Mouse (Mus musculus) embryonic stem cell, embryonic (primary cell): Measurements from ENCODE around the gene Dop1b.

Experiments used
- CTCF ChIA-PET, 4 experiments: fragments of 300-600 bp in 2 of 4; fragments of 350-600 bp in 2 of 4; sonication (Branson Sonifier 250); formaldehyde crosslinking; loops; one replicate each; lab custom pipeline; 2022; ENCODE audit warnings: inconsistent platforms in 2 of 4; lab: Charles Lee
- POLR2A ChIA-PET, 4 experiments: fragments of 300-600 bp in 2 of 4; fragments of 350-600 bp in 2 of 4; sonication (Branson Sonifier 250); formaldehyde crosslinking; loops; one replicate each; lab custom pipeline; 2022; ENCODE audit warnings: antibody characterized with exemption in 4 of 4, inconsistent platforms in 1 of 4; lab: Charles Lee

Gene Dop1b

DNA sequence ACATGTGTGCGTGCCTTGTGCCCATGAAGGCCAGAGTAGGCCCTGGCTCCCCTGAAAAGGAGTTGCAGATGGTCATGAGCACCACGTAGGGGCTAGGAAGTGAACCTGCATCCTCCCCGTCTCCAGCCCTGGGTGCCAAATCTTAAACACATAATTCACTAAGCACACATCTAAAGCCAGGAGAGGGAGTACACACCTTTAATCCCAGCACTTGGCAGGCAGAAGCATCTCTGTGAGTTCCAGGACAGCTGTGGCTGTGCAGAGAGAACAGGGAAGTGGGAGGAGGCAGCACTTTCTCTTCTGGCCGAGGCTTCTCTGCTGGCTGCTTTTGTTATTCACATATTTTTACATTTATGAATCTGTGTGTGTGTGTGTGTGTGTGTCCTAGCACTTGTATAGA lies 52.9 kb downstream of the Dop1b start:
- CTCF ChIA-PET: interaction anchor here in 1 of 4 experiments (0.9 kb wide), 1 partner anchor 17 kb away, joined by 4 read pairs; no protein-coding TSS in a partner anchor
- POLR2A ChIA-PET: interaction anchor here in 1 of 4 experiments (0.9 kb wide), 1 partner anchor 21 kb away, joined by 3 read pairs; no protein-coding TSS in a partner anchor

DNA sequence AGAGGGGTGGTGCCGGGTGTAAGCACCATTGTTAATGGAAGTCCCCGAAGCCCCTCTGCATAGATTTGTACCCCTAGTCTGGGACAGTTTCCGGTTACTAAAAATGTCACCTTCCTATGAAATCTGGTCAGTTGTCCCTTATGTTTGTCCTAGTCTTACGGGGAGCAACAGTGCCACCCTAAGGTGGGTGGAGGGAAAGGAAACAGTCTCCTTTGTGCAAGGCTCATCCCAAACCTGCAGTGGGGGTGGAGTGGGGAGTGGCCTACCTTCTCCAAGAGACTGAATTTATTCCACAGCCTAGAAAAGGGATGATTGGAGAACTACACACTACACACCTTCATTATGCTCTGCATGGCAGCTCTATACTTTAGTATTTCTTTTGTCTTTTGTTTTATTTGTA lies 55.3 kb downstream of the Dop1b start:
- POLR2A ChIA-PET: interaction anchor here in 2 of 4 experiments (0.6 kb wide), 2 partner anchors 35 to 117 kb away, joined by 4 read pairs; partner anchors contain the start of gene Chaf1b (in 1 of the 2)
- CTCF ChIA-PET: interaction anchor here in 1 of 4 experiments (0.6 kb wide), 1 partner anchor 56 kb away, joined by 3 read pairs; the partner anchor contains the start of gene Dop1b

DNA sequence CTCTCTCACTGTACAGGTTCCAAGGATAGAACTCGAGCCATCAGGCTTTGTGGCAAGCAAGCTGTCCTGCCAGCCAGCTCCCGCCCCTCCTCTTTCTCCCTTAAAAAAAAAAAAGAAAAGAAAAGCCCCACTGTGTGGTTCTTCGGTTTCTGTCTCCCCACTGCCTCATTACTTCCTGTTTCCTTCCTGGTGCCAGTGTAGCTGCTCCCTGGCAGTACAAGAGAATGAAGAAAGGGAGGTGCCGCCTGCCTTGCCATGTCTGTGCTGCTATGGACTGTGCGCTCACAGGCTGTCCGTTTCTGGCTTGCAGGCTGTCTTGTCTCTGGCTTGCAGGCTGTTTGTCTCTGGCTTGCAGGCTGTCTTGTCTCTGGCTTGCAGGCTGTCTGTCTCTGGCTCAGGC lies 55.8 kb downstream of the Dop1b start:
- ChIA-PET POLR2A (interaction anchor here in 2 of 4 experiments (0.6 to 1.3 kb wide), 3 partner anchors 18 to 116 kb away, joined by 3 to 4 read pairs (median 4); partner anchors contain the start of gene Chaf1b (in 1 of the 2)), CTCF (interaction anchor here in 1 of 4 experiments (0.6 kb wide), 1 partner anchor 56 kb away, joined by 3 read pairs; the partner anchor contains the start of gene Dop1b)

DNA sequence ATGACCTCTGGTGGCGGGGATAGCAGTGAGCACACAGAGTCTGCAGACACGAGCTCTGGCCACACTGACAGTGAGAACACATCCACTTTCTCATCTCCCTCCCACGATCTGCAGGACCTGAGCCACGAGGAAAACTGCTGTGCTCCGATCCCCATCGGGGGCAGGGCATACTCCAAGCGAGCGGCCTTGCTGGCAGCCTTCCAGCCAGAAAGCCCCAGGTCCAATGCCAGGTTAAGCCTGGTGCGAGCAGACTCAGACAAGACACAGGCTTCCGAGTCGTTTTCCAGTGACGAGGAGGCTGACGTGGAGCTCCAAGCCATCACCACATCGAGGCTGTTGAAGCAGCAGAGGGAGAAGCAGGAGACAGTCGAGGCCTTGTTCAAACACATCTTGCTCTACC lies 57.9 kb downstream of the Dop1b start:
- ChIA-PET CTCF (interaction anchor here (0.5 to 2.9 kb wide), 16 partner anchors 14 to 1020 kb away, joined by 3 to 26 read pairs (median 4); no protein-coding TSS in a partner anchor), POLR2A (interaction anchor here (0.6 to 1.5 kb wide), 15 partner anchors 10 to 166 kb away, joined by 3 to 4 read pairs (median 3); partner anchors contain the start of genes Morc3 (in 2 of the 4), Chaf1b (in 1 of the 4) and Setd4 (in 1 of the 4))

DNA sequence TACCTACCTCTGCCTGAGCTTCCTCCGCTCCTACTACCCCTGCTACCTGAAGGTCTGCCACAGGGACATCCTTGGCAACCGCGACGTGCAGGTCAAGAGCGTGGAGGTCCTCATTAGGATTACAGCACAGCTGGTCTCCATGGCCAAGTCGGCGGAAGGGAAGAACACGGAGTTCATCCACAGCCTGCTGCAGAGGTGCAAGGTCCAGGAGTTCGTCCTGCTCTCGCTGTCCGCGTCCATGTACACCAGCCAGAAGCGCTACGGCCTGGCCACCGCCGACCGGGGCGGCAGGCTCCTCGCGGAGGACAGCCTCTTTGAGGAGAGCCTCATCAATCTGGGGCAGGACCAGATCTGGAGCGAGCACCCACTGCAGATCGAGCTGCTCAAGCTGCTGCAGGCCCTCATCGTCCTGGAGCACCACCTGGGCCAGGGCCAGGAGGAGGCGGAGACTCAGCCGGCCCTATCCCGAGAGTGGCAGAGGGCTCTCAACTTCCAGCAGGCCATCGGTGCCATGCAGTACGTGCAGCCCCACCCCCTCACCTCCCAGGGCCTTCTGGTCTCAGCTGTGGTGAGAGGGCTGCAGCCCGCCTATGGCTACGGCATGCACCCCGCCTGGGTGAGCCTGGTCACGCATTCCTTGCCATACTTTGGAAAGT lies 58.7 kb downstream of the Dop1b start:
- ChIA-PET CTCF (interaction anchor here in 3 of 4 experiments (0.7 to 2.9 kb wide), 14 partner anchors 10 to 247 kb away, joined by 3 to 26 read pairs (median 4); no protein-coding TSS in a partner anchor), POLR2A (interaction anchor here (0.6 to 1.5 kb wide), 14 partner anchors 10 to 242 kb away, joined by 3 to 4 read pairs (median 3); partner anchors contain the start of genes Morc3 (in 2 of the 4) and Setd4 (in 1 of the 4))

DNA sequence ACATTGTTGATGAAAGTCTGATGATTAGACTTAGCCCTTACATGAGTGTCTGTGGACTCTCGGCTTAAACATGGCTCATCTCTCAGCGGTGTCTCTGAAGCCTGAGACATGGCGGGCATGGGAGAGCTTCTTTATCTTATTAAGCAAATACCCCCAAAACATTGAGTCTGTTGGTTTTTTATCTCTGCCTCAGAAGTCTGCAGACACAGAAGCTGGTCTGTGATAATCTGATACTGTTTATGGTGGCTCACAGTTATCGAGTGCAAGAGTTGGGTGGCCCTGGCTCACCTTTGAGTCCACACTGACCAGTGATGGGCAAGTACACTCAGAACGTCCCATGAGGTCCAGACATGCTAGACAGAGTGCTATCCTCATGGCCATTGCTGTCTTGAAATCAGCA lies 63.0 kb downstream of the Dop1b start:
- CTCF ChIA-PET: interaction anchor here (0.6 to 3.7 kb wide), 6 partner anchors 11 to 88 kb away, joined by 3 to 27 read pairs (median 10); partner anchors contain the start of gene Dop1b (in 1 of the 4)
- POLR2A ChIA-PET: interaction anchor here in 2 of 4 experiments (0.6 to 4.2 kb wide), 14 partner anchors 9 to 122 kb away, joined by 3 to 26 read pairs (median 3); no protein-coding TSS in a partner anchor

DNA sequence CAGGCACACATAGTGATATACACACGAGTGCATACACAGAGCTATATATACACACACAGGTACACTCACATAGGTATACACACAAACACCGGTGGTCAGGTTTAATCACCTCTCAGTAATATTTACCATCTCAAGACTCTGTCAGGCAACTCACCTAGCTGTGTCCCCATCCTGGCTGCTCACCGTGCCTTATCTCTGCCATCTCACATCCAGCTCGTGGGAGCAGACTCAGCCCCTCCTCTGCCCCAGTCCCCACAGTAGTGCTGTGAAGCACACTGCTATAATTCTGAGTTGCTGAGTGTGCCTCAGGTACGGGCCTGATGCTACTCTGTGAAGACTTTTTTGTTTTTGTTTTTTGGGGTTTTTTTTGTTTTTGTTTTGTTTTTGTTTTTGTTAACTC lies 64.8 kb downstream of the Dop1b start:
- ChIA-PET POLR2A (interaction anchor here in 1 of 4 experiments (1.0 to 4.2 kb wide), 3 partner anchors 9 to 90 kb away, joined by 3 to 26 read pairs (median 4); no protein-coding TSS in a partner anchor), CTCF (interaction anchor here in 3 of 4 experiments (0.6 to 3.7 kb wide), 4 partner anchors 9 to 90 kb away, joined by 3 to 27 read pairs (median 8); partner anchors contain the start of gene Dop1b (in 1 of the 3))

DNA sequence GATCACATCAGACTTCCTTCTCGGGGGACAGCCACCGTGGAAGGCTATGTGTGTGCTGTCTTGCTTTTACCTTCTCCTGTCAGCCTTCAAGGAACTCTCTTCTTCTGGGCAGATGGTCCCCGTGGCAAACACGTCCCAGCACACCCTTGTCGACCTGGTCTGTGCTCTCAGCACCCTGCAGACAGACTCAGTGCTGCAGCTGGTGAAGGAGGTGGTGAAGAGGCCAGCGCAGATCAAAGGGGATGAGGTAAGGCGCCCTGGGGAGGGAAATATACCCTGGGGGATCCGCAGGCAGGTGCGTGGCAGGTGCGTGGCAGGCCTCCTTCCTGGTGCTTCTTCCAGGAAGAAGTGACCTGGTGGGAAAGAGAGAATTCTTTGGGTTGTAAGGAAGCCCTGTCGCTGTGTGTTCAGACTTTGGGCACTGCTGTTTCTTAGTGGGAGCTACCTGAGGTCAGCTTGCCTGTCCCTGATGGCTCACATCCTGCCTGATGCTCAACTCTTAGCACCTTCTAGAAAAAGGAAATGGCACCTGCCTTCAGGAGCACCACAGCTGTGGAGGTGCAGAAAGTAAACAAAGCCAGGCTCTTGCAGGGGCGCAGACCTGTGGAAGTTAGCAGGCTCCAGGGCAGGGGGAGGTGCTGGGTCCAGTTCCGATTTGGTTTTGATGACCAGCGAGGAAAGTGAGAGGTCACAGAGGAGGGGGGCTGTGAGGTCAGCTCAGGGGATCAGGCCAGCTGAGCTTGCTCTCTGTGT lies 65.7 kb downstream of the Dop1b start:
- POLR2A ChIA-PET: interaction anchor here in 2 of 4 experiments (0.6 to 1.1 kb wide), 2 partner anchors 9 to 64 kb away, joined by 3 to 15 read pairs; no protein-coding TSS in a partner anchor
- CTCF ChIA-PET: interaction anchor here in 1 of 4 experiments (0.5 kb wide), 1 partner anchor 67 kb away, joined by 3 read pairs; no protein-coding TSS in a partner anchor

DNA sequence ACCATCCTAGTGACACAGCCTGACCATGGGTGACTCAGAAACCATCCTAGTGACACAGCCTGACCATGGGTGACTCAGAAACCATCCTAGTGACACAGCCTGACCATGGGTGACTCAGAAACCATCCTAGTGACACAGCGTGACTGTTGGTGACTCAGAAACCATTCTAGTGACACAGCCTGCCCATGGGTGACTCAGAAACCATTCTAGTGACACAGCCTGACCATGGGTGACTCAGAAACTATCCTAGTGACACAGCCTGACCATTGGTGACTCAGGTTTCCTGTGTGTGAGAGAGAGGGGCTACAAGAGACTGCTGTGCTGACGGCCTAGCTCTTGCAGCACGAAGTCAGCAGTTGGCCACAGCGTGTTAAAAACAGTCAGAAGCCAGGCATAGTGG lies 66.7 kb downstream of the Dop1b start:
- CTCF ChIA-PET: interaction anchor here in 1 of 4 experiments (0.6 kb wide), 1 partner anchor 137 kb away, joined by 8 read pairs; no protein-coding TSS in a partner anchor
- POLR2A ChIA-PET: interaction anchor here in 1 of 4 experiments (0.8 to 1.9 kb wide), 3 partner anchors 10 to 72 kb away, joined by 3 to 6 read pairs (median 3); no protein-coding TSS in a partner anchor

DNA sequence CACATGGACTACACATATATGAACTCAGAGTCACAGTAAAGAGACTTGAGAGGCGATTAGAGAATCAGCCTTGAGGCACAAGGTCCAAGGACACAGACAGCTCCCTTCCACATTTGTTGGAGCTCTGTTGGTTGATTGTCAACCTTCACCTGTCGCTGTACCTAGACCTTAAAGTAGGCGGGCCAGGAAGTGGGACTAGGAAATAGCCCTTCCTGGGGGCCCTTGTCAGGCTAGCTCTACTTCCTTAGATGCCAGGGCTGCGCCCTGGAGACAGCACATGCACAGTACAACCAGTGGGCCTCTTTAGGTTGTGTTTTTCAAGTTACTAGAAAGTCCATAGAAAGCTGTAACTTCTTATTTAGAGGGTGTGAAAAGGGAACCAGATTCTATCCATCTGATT lies 67.8 kb downstream of the Dop1b start:
- ChIA-PET POLR2A (interaction anchor here in 2 of 4 experiments (0.6 to 2.3 kb wide), 7 partner anchors 16 to 136 kb away, joined by 3 to 6 read pairs (median 3); no protein-coding TSS in a partner anchor), CTCF (interaction anchor here (0.7 to 1.1 kb wide), 6 partner anchors 69 to 432 kb away, joined by 3 to 4 read pairs (median 3); no protein-coding TSS in a partner anchor)

DNA sequence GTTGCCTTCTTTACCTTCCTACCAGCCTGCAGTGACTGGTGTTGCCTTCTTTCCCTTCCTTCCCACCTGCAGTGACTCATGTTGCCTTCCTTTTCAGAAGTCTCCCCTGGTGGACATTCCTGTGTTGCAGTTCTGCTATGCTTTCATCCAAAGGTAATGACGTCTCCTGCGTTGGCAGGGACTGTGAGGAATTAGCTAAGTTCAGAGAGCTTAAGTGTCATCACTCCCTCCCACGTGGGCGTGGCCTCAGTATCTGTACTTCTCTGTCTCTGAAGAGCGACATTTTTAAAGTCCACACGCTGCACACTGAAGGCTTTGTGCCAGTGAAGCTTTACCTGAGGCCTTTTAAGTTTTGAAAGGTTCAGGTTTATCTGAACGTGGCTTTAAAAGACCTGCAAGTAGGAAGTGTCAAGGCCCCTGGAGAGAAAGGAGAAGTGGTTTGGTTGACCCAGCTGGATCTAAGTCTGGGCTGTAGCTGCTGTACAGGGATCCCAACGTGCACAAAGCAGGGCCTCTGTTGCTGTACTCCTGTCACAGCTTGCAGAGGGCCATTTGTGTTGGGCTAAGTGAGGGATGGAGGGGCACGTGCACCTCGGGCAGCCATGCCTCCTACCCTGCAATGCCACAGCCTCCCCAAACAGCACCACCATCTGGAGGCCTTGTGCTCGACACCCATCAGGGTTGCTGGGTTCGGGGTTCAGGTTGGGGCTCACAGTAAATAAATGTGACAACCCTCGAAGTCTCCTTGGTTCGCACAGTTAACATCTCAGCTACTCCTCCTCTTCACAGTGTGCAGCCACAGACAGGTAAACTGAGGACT lies 69.2 kb downstream of the Dop1b start:
- ChIA-PET POLR2A (interaction anchor here in 2 of 4 experiments (1.0 to 2.3 kb wide), 9 partner anchors 11 to 99 kb away, joined by 3 to 10 read pairs (median 4); partner anchors contain the start of gene Morc3 (in 1 of the 2)), CTCF (interaction anchor here (0.6 to 1.8 kb wide), 11 partner anchors 10 to 840 kb away, joined by 3 to 11 read pairs (median 4); no protein-coding TSS in a partner anchor)

DNA sequence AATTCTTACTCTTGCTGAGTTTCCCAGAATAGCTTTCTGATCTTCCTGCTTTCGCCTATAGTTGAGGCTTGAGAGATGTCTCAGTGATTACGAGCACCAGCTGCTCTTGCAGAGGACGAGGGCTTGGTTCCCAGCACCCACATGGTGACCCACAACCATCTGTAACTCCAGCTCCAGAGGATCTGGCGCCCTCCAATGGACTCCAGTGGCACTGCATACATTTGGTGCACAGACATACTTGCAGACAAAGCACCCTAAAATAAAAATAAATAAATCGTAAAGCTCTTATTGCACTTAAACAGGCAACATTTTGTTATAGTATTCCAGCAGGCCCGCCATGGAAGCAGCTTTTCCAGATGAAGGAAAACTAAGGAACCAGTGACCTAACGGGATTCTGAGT lies 72.5 kb downstream of the Dop1b start:
- POLR2A ChIA-PET: interaction anchor here in 3 of 4 experiments (1.0 to 5.7 kb wide), 10 partner anchors 9 to 102 kb away, joined by 3 to 58 read pairs (median 7); no protein-coding TSS in a partner anchor
- CTCF ChIA-PET: interaction anchor here (0.6 to 9.0 kb wide), 13 partner anchors 10 to 292 kb away, joined by 3 to 142 read pairs (median 3); partner anchors contain the start of gene Cbr3 (in 2 of the 4)

DNA sequence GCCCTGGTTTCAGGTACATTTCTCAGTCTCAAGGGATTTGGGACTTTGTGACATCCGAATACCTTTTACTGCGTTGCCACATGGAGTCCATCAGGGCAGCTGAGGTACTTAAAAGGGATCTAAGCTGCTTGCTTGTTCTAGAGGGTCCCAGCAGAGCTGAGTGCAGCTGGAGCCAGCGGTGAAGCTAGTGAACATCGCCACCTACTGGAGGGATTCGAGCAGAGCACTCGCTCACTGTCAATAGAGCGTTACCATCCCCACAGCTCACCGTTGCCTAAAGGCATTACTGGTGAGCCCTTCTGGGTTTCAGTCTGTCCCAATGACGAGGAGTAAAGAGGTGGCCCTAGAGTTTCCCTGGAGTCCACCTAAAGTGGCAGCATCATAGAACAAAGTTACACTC lies 74.1 kb downstream of the Dop1b start:
- POLR2A ChIA-PET: interaction anchor here (0.6 to 5.7 kb wide), 45 partner anchors 9 to 312 kb away, joined by 3 to 58 read pairs (median 4); partner anchors contain the start of genes Morc3 (in 3 of the 4), Cbr3 (in 1 of the 4), Chaf1b (in 1 of the 4) and Dop1b (in 1 of the 4)
- CTCF ChIA-PET: interaction anchor here (0.5 to 9.0 kb wide), 65 partner anchors 9 to 617 kb away, joined by 3 to 142 read pairs (median 4); partner anchors contain the start of genes Cbr3 (in 3 of the 4), Chaf1b (in 2 of the 4), Dop1b (in 2 of the 4) and Morc3 (in 1 of the 4)

DNA sequence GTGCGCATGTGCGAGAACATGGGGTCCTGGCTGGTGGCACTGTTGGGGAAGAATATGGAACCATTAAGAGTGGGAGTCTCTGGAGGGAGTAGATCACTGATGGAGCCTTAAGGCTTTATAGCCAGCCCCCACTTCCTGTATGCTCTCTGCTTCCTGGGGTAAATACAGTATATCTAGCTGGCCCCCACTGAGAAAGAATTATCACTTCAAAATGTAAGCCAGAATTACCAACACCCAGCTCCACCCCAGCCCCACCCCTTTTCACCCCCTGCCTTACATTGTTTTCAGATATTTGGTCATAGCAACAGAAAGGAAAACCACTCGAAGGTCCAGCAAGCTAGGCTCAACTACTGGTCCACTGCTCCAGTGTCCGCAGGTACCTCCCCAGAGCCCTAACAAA lies 76.7 kb downstream of the Dop1b start:
- CTCF ChIA-PET: interaction anchor here in 2 of 4 experiments (1.8 to 9.0 kb wide), 2 partner anchors 102 to 104 kb away, joined by 4 to 142 read pairs; partner anchors contain the start of gene Cbr3 (in 1 of the 2)
- POLR2A ChIA-PET: interaction anchor here in 2 of 4 experiments (0.6 to 5.7 kb wide), 9 partner anchors 8 to 117 kb away, joined by 4 to 58 read pairs (median 5); no protein-coding TSS in a partner anchor

DNA sequence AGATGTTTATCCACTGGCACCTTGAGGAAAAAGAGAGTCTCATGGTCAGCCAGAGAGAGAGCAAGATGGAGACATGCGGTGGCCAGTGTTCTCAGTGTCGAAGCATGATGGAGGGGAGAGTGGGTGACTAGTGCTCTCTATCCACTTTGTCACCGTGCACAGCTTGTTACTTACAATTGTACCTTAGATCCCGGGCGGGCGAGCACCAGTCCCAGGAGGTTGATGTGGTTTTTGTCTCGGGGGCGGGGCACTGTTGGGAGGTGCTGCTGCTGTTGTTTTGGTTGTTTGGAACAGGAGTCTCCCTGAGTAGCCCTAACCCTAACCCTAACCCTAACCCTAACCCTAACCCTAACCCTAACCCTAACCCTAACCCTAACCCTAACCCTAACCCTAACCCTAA lies 77.2 kb downstream of the Dop1b start:
- ChIA-PET POLR2A (interaction anchor here in 2 of 4 experiments (0.6 to 5.7 kb wide), 4 partner anchors 13 to 103 kb away, joined by 4 to 58 read pairs (median 6); no protein-coding TSS in a partner anchor), CTCF (interaction anchor here in 3 of 4 experiments (1.8 to 9.0 kb wide), 3 partner anchors 102 to 105 kb away, joined by 4 to 142 read pairs (median 5); partner anchors contain the start of gene Cbr3 (in 1 of the 3))
